Mouse (Mus musculus) embryonic facial prominence, embryonic 14.5 days (tissue): ENCODE results near the gene Gm8909. TPM values are rescaled to one million over a fixed set of nuclear protein-coding genes. Genes with fewer than 3 reads are reported as not detected.
"Not testable (repeated sequence)": the region's sequence is repeated elsewhere in the genome, so short reads cannot be mapped to it uniquely, and the experiment has no call there.

ENCODE experiments used
- ATAC-seq: fragments of 200-750 bp; cut with Nextera tagmentation; 2 replicates; pipeline ENCODE4 v1.8.0; 2017; ENCODE audit warnings: low read depth, moderate number of reproducible peaks, moderate TSS enrichment
- DNase-seq: peaks from one replicate; pipeline ENCODE4 v3.0.0-alpha.2; 2015; ENCODE audit warnings: low spot score
- H3K27ac ChIP-seq: fragments of 300-500 bp; sonication (generic); replicated peaks from 2 replicates; pipeline ENCODE4 v1.5.1; 2014; ENCODE audit warnings: low read depth, mild to moderate bottlenecking, low read length, moderate library complexity
- H3K27me3 ChIP-seq: fragments of 300-500 bp; sonication (generic); replicated peaks from 2 replicates; pipeline ENCODE4 v1.6.1; 2014; ENCODE audit warnings: low read length; ENCODE audit not compliant: control insufficient read depth, insufficient read depth
- H3K36me3 ChIP-seq: fragments of 300-500 bp; sonication (generic); 2 replicates; pipeline ENCODE4 v1.6.1; 2014; ENCODE audit warnings: low read length, mixed read lengths; ENCODE audit not compliant: control insufficient read depth, insufficient read depth
- H3K4me1 ChIP-seq: fragments of 300-500 bp; sonication (generic); 2 replicates; pipeline ENCODE4 v1.6.1; 2014; ENCODE audit warnings: antibody characterized with exemption, low read length; ENCODE audit not compliant: control insufficient read depth, insufficient read depth
- H3K4me2 ChIP-seq: fragments of 300-500 bp; sonication (generic); 2 replicates; pipeline ENCODE4 v1.6.1; 2014; ENCODE audit warnings: low read depth, mild to moderate bottlenecking, low read length, moderate library complexity, mixed read lengths
- H3K4me3 ChIP-seq: fragments of 300-500 bp; sonication (generic); 2 replicates; pipeline ENCODE4 v1.5.1; 2014; ENCODE audit warnings: low read depth, mild to moderate bottlenecking, low read length
- H3K9ac ChIP-seq: fragments of 300-500 bp; sonication (generic); 2 replicates; pipeline ENCODE4 v1.6.1; 2014; ENCODE audit warnings: low read depth, mild to moderate bottlenecking, low read length, moderate library complexity, mixed read lengths
- H3K9me3 ChIP-seq: fragments of 300-500 bp; sonication (generic); 2 replicates; pipeline ENCODE4 v1.6.1; 2016; ENCODE audit warnings: low read length; ENCODE audit not compliant: control insufficient read depth
- WGBS: fragments of 180-500 bp; shearing (Covaris S2); extraction: QIAGEN DNeasy Blood & Tissue Kit; methylation state at CpG from one replicate; pipeline ENCODE4 v1.1.7; 2014; 5-methylcytosine and 5-hydroxymethylcytosine counted together
- polyA plus RNA-seq: library from polyadenylated mRNA; unstranded; fragments of >200 nt; fragmentation: Nextera tagmentation; extraction: Ambion mirVana; gene quantifications from 2 replicates; pipeline ENCODE4 v1.2.1, GENCODE M21; 2014

Gene Gm8909
- polyA plus RNA-seq, 1 experiment from 2014 or later: not detected

DNA sequence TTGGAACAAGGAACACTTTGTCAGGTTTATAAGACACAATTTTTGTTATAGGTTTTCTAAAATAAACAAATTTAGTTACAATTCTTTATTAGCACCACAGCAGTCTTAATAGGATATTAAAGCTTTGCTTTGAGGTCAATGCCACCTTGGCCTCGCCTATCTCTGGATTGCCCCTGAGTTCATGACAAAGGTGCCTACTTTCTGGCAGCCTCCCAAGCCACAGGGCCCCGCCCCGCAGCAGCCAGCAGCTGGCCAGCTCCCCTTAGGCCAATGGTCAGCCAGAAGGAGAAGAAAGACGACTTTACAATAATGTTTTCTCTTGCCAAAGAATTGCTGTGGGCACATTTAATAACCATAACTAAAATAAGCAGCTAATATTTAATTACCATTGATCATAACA is 17.1 kb downstream of the Gm8909 start:
- not testable (repeated sequence) for ATAC-seq, H3K36me3 ChIP-seq, H3K4me2 ChIP-seq, H3K27ac ChIP-seq, DNase-seq, H3K4me1 ChIP-seq, H3K4me3 ChIP-seq, H3K9ac ChIP-seq, H3K9me3 ChIP-seq
- 43% methylated on average over 4 of the region's 4 CpGs for WGBS
- peaks cover 36% of the 10 kb centered on the region for H3K27me3 ChIP-seq

DNA sequence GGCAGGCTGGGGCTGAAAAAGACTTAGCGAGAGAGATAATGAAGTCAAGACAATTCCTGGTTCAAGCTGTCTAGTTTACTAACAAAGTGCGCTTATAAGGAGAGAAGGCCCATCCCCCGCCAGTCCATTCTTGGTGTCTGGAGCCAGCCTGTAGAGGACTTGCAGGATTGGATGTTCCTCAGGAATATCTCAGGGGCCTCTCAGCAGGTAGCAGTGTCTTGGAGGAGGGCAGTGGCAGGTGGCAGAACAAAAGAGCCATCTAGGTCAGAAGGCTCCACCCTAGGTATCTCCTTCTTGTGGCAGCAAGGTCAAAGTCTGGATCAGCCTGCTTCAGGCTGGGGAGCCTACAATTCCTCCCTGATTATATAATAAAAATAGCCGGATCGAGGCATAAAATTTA is 19.9 kb downstream of the Gm8909 start:
- not testable (repeated sequence) for H3K4me2 ChIP-seq, H3K4me3 ChIP-seq, H3K9ac ChIP-seq, H3K36me3 ChIP-seq, H3K27ac ChIP-seq, DNase-seq, ATAC-seq, H3K4me1 ChIP-seq, H3K9me3 ChIP-seq
- peaks cover 39% of the 10 kb centered on the region for H3K27me3 ChIP-seq
- WGBS: 69% methylated on average over 5 of the region's 5 CpGs

- H3K36me3 ChIP-seq: not testable (repeated sequence)
- peaks cover 41% of the 10 kb centered on the region for H3K27me3 ChIP-seq
Observed at GRCm38 (mm10) chr17:36146937-36147336, 21.4 kb downstream of the Gm8909 start.

GRCm38 (mm10) chr17:36145861-36146156 is 22.5 kb downstream of the Gm8909 start:
- not testable (repeated sequence) for H3K27ac ChIP-seq

More at GRCm38 (mm10) chr17:36146937-36147336, 21.4 kb downstream of the Gm8909 start:
- 72% methylated on average over 1 of the region's 1 CpGs for WGBS
- H3K9me3 ChIP-seq, H3K27ac ChIP-seq, H3K9ac ChIP-seq, ATAC-seq, H3K4me1 ChIP-seq, DNase-seq, H3K4me2 ChIP-seq, H3K4me3 ChIP-seq: not testable (repeated sequence)

GRCm38 (mm10) chr17:36145111-36145860 is 23.1 kb downstream of the Gm8909 start:
- ATAC-seq (no peak), DNase-seq (no peak)
- no peaks in the 10 kb centered on the region for H3K9me3 ChIP-seq
- peak overlapping the region; percentile 41; the same call in 1 of the 2 replicates for H3K9ac ChIP-seq
- no peaks in the 10 kb centered on the region for H3K36me3 ChIP-seq
- 3% methylated on average over 57 of the region's 78 CpGs for WGBS
- peak overlapping the region; percentile 38 for H3K4me3 ChIP-seq
- peak overlapping the region; percentile 56 for H3K4me2 ChIP-seq
- H3K4me1 ChIP-seq: no peaks in the 10 kb centered on the region
- H3K27me3 ChIP-seq: peaks cover 41% of the 10 kb centered on the region
- H3K27ac ChIP-seq: no peak overlapping the region

More at GRCm38 (mm10) chr17:36145861-36146156, 22.5 kb downstream of the Gm8909 start:
- not testable (repeated sequence) for ATAC-seq, H3K36me3 ChIP-seq, H3K9ac ChIP-seq, H3K4me1 ChIP-seq, H3K9me3 ChIP-seq, DNase-seq
- H3K4me2 ChIP-seq: peak overlapping the region; percentile 56
- H3K4me3 ChIP-seq: peak overlapping the region; percentile 38
- peaks cover 41% of the 10 kb centered on the region for H3K27me3 ChIP-seq
- WGBS: 4% methylated on average over 5 of the region's 13 CpGs

GRCm38 (mm10) chr17:36136299-36136848 is 32.0 kb downstream of the Gm8909 start:
- ATAC-seq, H3K27ac ChIP-seq, H3K4me3 ChIP-seq, H3K9me3 ChIP-seq, DNase-seq, H3K36me3 ChIP-seq, H3K4me2 ChIP-seq, H3K4me1 ChIP-seq, H3K9ac ChIP-seq: not testable (repeated sequence)
- WGBS: 65% methylated on average over 1 of the region's 1 CpGs
- H3K27me3 ChIP-seq: peaks cover 12% of the 10 kb centered on the region; the same call in 1 of the 2 replicates

GRCm38 (mm10) chr17:36135421-36136231 is 32.7 kb downstream of the Gm8909 start:
- not testable (repeated sequence) for H3K4me3 ChIP-seq, H3K4me2 ChIP-seq, DNase-seq, H3K9me3 ChIP-seq, H3K36me3 ChIP-seq, ATAC-seq, H3K4me1 ChIP-seq, H3K9ac ChIP-seq, H3K27ac ChIP-seq
- peaks cover 12% of the 10 kb centered on the region for H3K27me3 ChIP-seq

DNA sequence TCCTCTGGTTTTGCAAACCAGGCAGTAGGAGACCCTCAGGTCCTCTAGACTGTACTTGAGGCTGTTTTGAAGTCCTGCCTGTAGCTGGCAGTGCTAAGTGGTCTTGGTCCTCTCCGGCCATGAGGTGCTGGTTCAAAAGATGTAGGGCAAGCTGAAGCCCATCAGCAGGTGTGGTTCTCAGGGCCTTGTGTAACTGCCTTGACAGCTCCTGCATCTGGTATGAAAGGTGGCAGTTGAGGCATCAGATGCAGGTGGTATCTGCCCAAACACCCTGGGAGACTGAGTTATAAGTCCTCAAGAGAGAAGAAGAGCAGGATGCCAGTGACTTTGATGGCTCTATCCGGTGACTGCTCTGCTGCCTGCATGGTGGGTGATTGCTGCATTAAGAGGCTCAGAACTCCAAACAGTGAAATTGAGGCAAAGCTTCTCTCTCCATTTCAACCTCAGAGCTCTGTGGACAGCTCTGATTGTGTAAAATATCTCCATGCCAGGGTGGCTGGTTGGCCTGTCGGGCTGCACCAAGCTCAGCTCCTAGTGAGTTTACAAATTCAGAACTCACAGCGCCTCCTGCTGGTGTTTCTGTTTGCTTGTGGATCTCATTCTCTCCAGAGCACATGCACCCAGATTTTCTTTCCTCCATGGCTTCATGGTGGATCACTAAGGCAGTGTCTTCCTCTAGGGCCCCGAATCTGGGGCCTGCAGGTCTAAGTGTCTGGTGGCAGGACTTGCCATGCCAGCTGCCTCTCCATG is 36.6 kb downstream of the Gm8909 start:
- Histone ChIP-seq H3K4me3 (no peak overlapping the region), H3K9me3 (no peaks in the 10 kb centered on the region), H3K4me1 (no peaks in the 10 kb centered on the region), H3K27me3 (peaks cover 4% of the 10 kb centered on the region; the same call in 1 of the 2 replicates), H3K36me3 (no peaks in the 10 kb centered on the region), H3K4me2 (no peak overlapping the region), H3K27ac (no peak overlapping the region), H3K9ac (no peak overlapping the region)
- WGBS: 71% methylated on average over 5 of the region's 5 CpGs
- DNase-seq: no peak
- no peak for ATAC-seq
